ENCODE assay signal across 8 mouse cellular contexts in the genomic region with DNA sequence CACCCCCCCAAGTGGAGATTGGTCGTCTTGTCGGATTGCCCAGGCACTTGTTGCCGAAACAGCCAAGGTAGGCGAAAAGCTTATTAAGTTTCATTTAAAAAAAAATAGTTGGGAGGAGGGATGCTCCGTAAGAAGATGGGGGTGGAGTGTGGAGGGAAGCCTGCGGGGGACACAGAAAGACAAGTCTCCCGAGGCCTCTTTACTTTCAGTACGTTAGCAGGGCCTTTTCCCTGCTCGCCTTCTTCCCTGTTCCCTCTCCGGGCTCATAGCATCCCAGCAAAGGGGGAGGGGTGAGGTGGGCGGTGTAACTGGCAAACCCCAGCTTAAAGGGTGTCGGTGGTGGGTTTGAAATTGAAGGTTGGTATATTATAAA.
DNase-seq lines count a peak whose midpoint lies in the region; ATAC-seq lines count a peak whose summit lies in the region.

No protein-coding gene starts in this region.

- WGBS in forebrain, embryonic 14.5 days = 0% methylated on average over 12 of the region's 12 CpGs
- 1% methylated on average over 12 of the region's 12 CpGs for WGBS in intestine, embryonic 16.5 days
- 6% methylated on average over 12 of the region's 12 CpGs for WGBS in macrophage (ENCODE audit: missing documents)

- H3K4me3 ChIP-seq in forebrain, embryonic 14.5 days (ENCODE audit: low read depth, low read length) = peak overlapping the region; percentile 45
- H3K4me3 ChIP-seq in intestine, embryonic 16.5 days (ENCODE audit: low read length) = peak overlapping the region; percentile 73
- peak overlapping the region; percentile 86 for H3K4me3 ChIP-seq in macrophage (ENCODE audit: inconsistent target)

- no peak for ATAC-seq in forebrain, embryonic 14.5 days
- no peak for ATAC-seq in intestine, embryonic 16.5 days

- H3K27me3 ChIP-seq in forebrain, embryonic 14.5 days (replicated peaks; ENCODE audit: control insufficient read depth, insufficient read depth, low read length) = no peaks in the 10 kb centered on the region
- no peaks in the 10 kb centered on the region for H3K27me3 ChIP-seq in intestine, embryonic 16.5 days (replicated peaks; ENCODE audit: control insufficient read depth, insufficient read depth, low read length)

- peak; percentile 22 for DNase-seq in kidney, adult 18-20 months
- DNase-seq in kidney, postnatal 14 days = no peak
- DNase-seq in NIH3T3 (ENCODE audit: low read depth) = peak; percentile 45
- peak; percentile 68 for DNase-seq in forebrain, embryonic 14.5 days (ENCODE audit: low spot score)
- DNase-seq in testis, postnatal 14 days (ENCODE audit: low spot score) = peak; percentile 49
- no peak for DNase-seq in frontal cortex, postnatal 36 days (ENCODE audit: low spot score in 2 of 2)

- H3K9ac ChIP-seq in forebrain, embryonic 14.5 days (ENCODE audit: low read length) = peak overlapping the region; percentile 84
- H3K9ac ChIP-seq in intestine, embryonic 16.5 days (ENCODE audit: low read depth, low read length) = peak overlapping the region; percentile 89

- H3K79me2 ChIP-seq in macrophage (ENCODE audit: inconsistent target) = peaks cover 60% of the 10 kb centered on the region

- H3K36me3 ChIP-seq in forebrain, embryonic 14.5 days (ENCODE audit: control insufficient read depth, insufficient read depth, low read length) = no peaks in the 10 kb centered on the region
- no peaks in the 10 kb centered on the region for H3K36me3 ChIP-seq in intestine, embryonic 16.5 days (ENCODE audit: control insufficient read depth, insufficient read depth, low read length)
- no peaks in the 10 kb centered on the region for H3K36me3 ChIP-seq in macrophage (ENCODE audit: inconsistent target)

- H3K4me2 ChIP-seq in forebrain, embryonic 14.5 days (ENCODE audit: low read length) = peak overlapping the region; percentile 70
- peak overlapping the region; percentile 88 for H3K4me2 ChIP-seq in intestine, embryonic 16.5 days (ENCODE audit: low read depth, low read length)

- peak overlapping the region; percentile 97; the same call in 1 of the 2 replicates for H3K27ac ChIP-seq in forebrain, embryonic 14.5 days (ENCODE audit: low read depth, low read length)
- H3K27ac ChIP-seq in intestine, embryonic 16.5 days (ENCODE audit: low read length) = peak overlapping the region; percentile 99
- peak overlapping the region; percentile 76 for H3K27ac ChIP-seq in macrophage

- H3K4me1 ChIP-seq in forebrain, embryonic 14.5 days (ENCODE audit: control insufficient read depth, insufficient read depth, low read length) = peaks cover 33% of the 10 kb centered on the region
- H3K4me1 ChIP-seq in intestine, embryonic 16.5 days (ENCODE audit: control insufficient read depth, insufficient read depth, low read length) = peaks cover 34% of the 10 kb centered on the region

- H3K9me3 ChIP-seq in forebrain, embryonic 14.5 days (replicated peaks; ENCODE audit: control insufficient read depth, low read length) = no peaks in the 10 kb centered on the region
- H3K9me3 ChIP-seq in intestine, embryonic 16.5 days (ENCODE audit: control insufficient read depth, low read length) = no peaks in the 10 kb centered on the region

Comparison
In these comparisons a context has a peak if more than half of its experiments do, and no peak if none do; other contexts are left out.
1. DNase-seq: peak in kidney, adult 18-20 months (single experiment), NIH3T3 (single experiment), forebrain, embryonic 14.5 days (single experiment) and testis, postnatal 14 days (single experiment); none in kidney, postnatal 14 days (single experiment) and frontal cortex, postnatal 36 days (0 of 2).
2. Peak in every context shown above with its lines, with median percentiles within 50 percentile points of each other: H3K27ac ChIP-seq and H3K4me3 ChIP-seq.